Mouse (Mus musculus): Measurements from ENCODE around the gene Zfp423. TPM values are rescaled to one million over a fixed set of nuclear protein-coding genes. Genes with fewer than 3 reads are reported as not detected.

The Zfp423 gene
- polyA plus RNA-seq, 1 experiment = 38.1 TPM

DNA sequence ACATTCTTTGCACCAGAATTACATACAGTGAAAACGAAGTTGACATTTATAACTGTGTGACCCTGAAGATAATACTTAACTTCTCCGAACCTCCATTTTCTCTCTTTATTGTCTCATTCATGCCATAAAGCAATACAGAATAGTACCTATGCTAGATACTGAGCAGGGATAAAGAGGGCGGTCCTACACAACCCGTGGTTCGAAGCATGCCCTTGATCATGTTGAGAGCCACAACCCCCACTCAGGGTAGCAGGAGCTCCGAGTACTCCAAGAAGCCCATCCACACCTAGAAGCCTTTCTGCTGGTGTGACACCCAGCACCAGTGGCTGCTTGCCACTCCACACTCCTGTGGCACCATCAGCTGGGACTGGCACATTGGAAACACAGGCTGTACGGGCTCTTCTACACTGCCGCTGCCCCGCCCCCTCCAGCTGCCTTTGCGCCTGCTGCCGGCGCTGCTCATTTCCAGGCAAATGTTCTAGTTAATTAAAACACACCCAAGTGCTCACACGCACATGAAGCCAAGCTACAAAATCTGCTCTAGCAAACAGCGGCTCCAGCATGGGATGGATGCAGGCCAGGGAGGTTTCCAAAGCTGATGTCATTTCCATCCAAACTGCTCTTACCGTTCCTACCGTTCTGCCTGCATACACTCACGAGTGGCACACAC, 147.9 kb downstream of the Zfp423 start:
- 27% methylated on average over 17 of the region's 17 CpGs for WGBS

DNA sequence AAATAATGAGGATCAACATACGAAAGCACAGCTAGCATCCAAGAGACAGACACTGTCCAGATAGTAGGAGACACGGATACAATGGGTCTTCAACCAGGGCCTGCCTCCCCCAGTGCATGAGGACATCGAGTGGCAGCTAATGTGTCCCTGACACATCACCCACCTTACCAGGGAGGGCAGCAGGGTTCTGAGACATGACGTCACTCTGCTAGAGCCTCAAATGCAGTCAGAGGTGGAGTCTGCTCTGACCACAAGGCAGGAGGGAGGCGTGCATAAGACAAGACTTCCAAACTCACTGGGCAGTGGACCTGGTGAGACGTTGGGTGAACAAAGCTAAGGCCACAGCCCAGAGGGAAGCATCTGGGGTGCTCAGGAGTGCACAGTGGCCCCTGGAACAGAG, 148.6 kb downstream of the Zfp423 start:
- Histone ChIP-seq H3K4me1 (ENCODE audit: control insufficient read depth, insufficient read depth, low read length) (peaks cover 11% of the 10 kb centered on the region), H3K4me3 (replicated peaks; ENCODE audit: insufficient read depth, low read depth, low read length) (no peak overlapping the region), H3K27ac (ENCODE audit: insufficient read depth, low read length) (no peak overlapping the region), H3K27me3 (ENCODE audit: control insufficient read depth, insufficient read depth, low read length) (no peaks in the 10 kb centered on the region)
- TF ChIP-seq CTCF (IDR thresholded peaks at IDR 0.05; ENCODE audit: borderline replicate concordance, insufficient read depth, low read depth, low read length) (no peak), POLR2A (IDR thresholded peaks at IDR 0.05; ENCODE audit: borderline replicate concordance, insufficient read depth, low read length) (no peak)
- no peak for DNase-seq
- 89% methylated on average over 6 of the region's 6 CpGs for WGBS

More for the DNA sequence above, 147.9 kb downstream of the Zfp423 start:
- DNase-seq = peak; percentile 37 to 51
- Histone ChIP-seq H3K4me3 (replicated peaks; ENCODE audit: insufficient read depth, low read depth, low read length) (no peak overlapping the region), H3K27ac (ENCODE audit: insufficient read depth, low read length) (no peak overlapping the region), H3K27me3 (ENCODE audit: control insufficient read depth, insufficient read depth, low read length) (no peaks in the 10 kb centered on the region), H3K4me1 (ENCODE audit: control insufficient read depth, insufficient read depth, low read length) (peaks cover 14% of the 10 kb centered on the region)
- TF ChIP-seq CTCF (IDR thresholded peaks at IDR 0.05; ENCODE audit: borderline replicate concordance, insufficient read depth, low read depth, low read length) = no peak

DNA sequence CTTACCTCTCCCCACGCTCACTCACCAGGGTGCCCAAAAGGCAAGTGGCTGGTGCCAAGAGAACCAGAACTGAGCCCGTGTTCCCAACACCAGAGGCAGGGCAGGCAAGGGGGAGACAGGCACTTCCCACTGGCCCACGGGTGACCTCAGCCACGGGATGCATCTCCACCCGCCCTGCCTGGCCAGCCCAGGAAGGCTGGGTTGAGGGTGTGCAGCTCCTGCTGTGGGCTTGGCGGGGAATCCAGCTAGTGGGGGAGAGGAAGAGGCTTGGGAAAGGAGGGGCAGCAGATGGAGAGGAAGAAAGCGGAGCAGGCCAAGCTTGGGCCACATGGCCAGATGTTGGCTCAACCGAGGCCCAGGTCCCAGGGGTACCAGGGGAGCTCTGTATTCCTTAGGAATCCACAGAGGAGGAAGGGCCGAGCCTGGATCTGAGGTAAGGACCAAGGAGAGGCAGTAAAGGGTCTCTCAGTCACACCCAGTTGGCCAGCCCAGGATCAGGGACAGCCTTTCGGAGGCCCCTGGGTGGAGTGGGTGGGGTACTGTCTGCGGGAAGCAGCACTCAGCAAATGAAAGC, 155.0 kb downstream of the Zfp423 start:
- H3K27ac ChIP-seq (ENCODE audit: insufficient read depth, low read length) = no peak overlapping the region
- TF ChIP-seq POLR2A (IDR thresholded peaks at IDR 0.05; ENCODE audit: borderline replicate concordance, insufficient read depth, low read length) (no peak), CTCF (IDR thresholded peaks at IDR 0.05; ENCODE audit: borderline replicate concordance, insufficient read depth, low read depth, low read length) (no peak)
- DNase-seq = peak in 1 of 2 experiments; percentile 29
- 50% methylated on average over 11 of the region's 11 CpGs for WGBS
- H3K4me3 ChIP-seq (replicated peaks; ENCODE audit: insufficient read depth, low read depth, low read length) = no peak overlapping the region
- H3K4me1 ChIP-seq (ENCODE audit: control insufficient read depth, insufficient read depth, low read length) = peaks cover 20% of the 10 kb centered on the region
- H3K27me3 ChIP-seq (ENCODE audit: control insufficient read depth, insufficient read depth, low read length) = no peaks in the 10 kb centered on the region

DNA sequence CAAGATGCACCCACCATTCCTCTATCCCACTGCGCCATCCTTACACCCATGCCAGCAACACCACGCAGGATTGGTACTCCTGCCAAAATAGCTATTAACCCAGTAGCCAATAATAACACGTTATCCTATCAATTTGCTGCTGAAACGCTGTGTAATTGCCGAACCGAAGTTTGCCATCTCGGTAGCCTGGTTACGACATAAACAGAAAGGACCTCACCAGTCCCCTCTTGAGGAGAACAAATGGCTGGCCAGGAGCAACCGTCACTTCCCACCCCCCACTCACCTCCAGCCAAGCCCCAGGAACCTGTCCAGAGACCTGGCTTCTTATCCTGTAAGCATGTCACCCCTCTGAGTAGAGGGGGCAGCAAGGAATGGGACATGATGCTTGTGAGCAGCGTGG, 156.0 kb downstream of the Zfp423 start:
- Histone ChIP-seq H3K27me3 (ENCODE audit: control insufficient read depth, insufficient read depth, low read length) (no peaks in the 10 kb centered on the region), H3K4me1 (ENCODE audit: control insufficient read depth, insufficient read depth, low read length) (peaks cover 20% of the 10 kb centered on the region), H3K27ac (ENCODE audit: insufficient read depth, low read length) (no peak overlapping the region), H3K4me3 (replicated peaks; ENCODE audit: insufficient read depth, low read depth, low read length) (no peak overlapping the region)
- TF ChIP-seq CTCF (IDR thresholded peaks at IDR 0.05; ENCODE audit: borderline replicate concordance, insufficient read depth, low read depth, low read length) (no peak), POLR2A (IDR thresholded peaks at IDR 0.05; ENCODE audit: borderline replicate concordance, insufficient read depth, low read length) (no peak)
- WGBS = 28% methylated on average over 10 of the region's 10 CpGs
- DNase-seq = no peak

DNA sequence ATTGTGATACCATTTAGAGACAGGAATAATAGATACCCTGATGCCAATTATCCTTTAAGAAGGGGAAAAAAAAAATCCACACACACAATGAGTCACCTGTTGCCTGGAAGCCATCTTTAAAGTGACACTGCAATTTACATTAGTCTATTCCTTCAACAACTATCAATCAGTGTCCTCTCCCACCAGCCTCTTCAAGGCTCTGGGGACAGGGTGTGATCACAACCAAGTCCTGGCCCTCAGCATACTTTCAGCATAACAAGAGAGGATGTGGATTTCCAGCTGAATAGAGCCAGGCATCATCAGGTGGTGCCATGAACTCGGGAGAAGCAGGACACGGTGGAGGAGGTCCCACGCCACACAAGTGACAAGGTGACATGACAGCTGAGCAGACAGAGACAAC, 156.8 kb downstream of the Zfp423 start:
- no peaks in the 10 kb centered on the region for H3K27me3 ChIP-seq (ENCODE audit: control insufficient read depth, insufficient read depth, low read length)
- H3K4me1 ChIP-seq (ENCODE audit: control insufficient read depth, insufficient read depth, low read length) = peaks cover 20% of the 10 kb centered on the region
- H3K4me3 ChIP-seq (replicated peaks; ENCODE audit: insufficient read depth, low read depth, low read length) = no peak overlapping the region
- 33% methylated on average over 3 of the region's 3 CpGs for WGBS
- TF ChIP-seq POLR2A (IDR thresholded peaks at IDR 0.05; ENCODE audit: borderline replicate concordance, insufficient read depth, low read length) (no peak), CTCF (IDR thresholded peaks at IDR 0.05; ENCODE audit: borderline replicate concordance, insufficient read depth, low read depth, low read length) (no peak)
- DNase-seq = no peak
- no peak overlapping the region for H3K27ac ChIP-seq (ENCODE audit: insufficient read depth, low read length)

DNA sequence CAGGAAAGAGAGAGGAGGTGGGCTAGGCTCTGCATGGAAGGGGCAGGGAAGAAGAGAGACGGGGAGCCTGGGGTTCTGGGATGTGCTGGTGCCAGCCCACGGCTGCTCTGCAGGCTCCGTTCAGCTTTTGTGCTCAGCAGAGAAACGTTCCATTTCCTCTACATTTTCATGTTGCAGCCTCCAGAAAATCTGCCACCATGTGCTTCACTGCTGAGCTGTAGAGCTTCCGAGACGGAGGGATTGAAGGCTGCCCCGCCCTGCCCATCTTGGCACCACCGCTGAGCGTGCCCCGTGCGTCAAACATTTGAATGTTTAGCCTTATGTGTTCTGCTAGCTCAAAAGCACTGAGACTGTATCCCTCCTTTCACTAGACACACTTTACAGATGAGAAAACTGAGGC, 159.3 kb downstream of the Zfp423 start:
- no peak for DNase-seq
- no peak overlapping the region for H3K4me3 ChIP-seq (replicated peaks; ENCODE audit: insufficient read depth, low read depth, low read length)
- WGBS = 65% methylated on average over 11 of the region's 11 CpGs
- H3K4me1 ChIP-seq (ENCODE audit: control insufficient read depth, insufficient read depth, low read length) = peaks cover 20% of the 10 kb centered on the region
- H3K27ac ChIP-seq (ENCODE audit: insufficient read depth, low read length) = no peak overlapping the region
- H3K27me3 ChIP-seq (ENCODE audit: control insufficient read depth, insufficient read depth, low read length) = no peaks in the 10 kb centered on the region
- TF ChIP-seq POLR2A (IDR thresholded peaks at IDR 0.05; ENCODE audit: borderline replicate concordance, insufficient read depth, low read length) = no peak
- no peak for TF ChIP-seq CTCF (IDR thresholded peaks at IDR 0.05; ENCODE audit: borderline replicate concordance, insufficient read depth, low read depth, low read length)

DNA sequence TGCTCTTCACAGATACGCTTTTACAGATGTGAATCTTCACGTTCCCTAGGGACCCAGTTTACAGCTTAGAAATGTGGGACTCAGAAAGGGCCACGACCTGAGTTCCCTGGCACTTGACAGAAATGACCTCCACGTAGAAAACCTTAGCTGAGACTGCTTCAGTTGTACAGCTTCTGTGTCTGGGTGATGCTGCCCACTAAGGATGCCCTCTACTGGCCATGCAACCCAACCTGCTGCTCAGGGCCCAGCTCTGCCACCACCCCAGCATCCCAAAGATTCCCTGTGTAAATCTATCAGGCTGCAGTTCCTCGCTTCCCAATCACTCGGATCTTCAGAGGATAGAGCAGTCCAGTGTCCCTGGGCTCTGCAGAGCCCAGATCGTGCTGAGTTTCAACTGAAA, 163.2 kb downstream of the Zfp423 start:
- 68% methylated on average over 7 of the region's 7 CpGs for whole genome bisulfite sequencing
- DNase-seq = peak; percentile 47 to 54
- Histone ChIP-seq H3K4me3 (replicated peaks; ENCODE audit: insufficient read depth, low read depth, low read length) (no peak overlapping the region), H3K27me3 (ENCODE audit: control insufficient read depth, insufficient read depth, low read length) (no peaks in the 10 kb centered on the region), H3K4me1 (ENCODE audit: control insufficient read depth, insufficient read depth, low read length) (no peaks in the 10 kb centered on the region), H3K27ac (ENCODE audit: insufficient read depth, low read length) (no peak overlapping the region)
- peak; percentile 76 for TF ChIP-seq CTCF (IDR thresholded peaks at IDR 0.05; ENCODE audit: borderline replicate concordance, insufficient read depth, low read depth, low read length)
- TF ChIP-seq POLR2A (IDR thresholded peaks at IDR 0.05; ENCODE audit: borderline replicate concordance, insufficient read depth, low read length) = no peak

DNA sequence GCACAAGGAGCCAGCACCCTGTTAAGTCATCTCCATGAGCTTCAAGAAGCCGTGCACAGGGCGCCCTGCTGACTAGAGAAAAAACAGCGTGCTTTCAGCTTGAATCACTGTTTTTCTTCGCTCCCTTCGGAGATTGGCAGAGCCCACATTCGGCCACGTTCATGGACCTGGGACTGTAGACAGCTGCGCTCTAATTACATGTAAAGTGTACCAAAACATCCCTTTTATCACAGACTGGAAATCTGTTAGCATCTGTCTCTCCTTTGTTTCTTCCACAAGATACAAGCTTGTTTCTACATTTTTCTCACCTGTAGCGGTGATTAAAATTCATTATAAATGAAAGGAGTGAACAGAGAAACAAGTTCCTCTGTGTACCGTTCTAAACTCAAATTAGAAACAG, 164.8 kb downstream of the Zfp423 start:
- Histone ChIP-seq H3K27ac (ENCODE audit: insufficient read depth, low read length) (no peak overlapping the region), H3K4me1 (ENCODE audit: control insufficient read depth, insufficient read depth, low read length) (0 out of 2 replicates have a peak, but pooled peaks cover 3% of the 10 kb centered on the region), H3K27me3 (ENCODE audit: control insufficient read depth, insufficient read depth, low read length) (no peaks in the 10 kb centered on the region), H3K4me3 (replicated peaks; ENCODE audit: insufficient read depth, low read depth, low read length) (no peak overlapping the region)
- DNase-seq = no peak
- no peak for TF ChIP-seq POLR2A (IDR thresholded peaks at IDR 0.05; ENCODE audit: borderline replicate concordance, insufficient read depth, low read length)
- TF ChIP-seq CTCF (IDR thresholded peaks at IDR 0.05; ENCODE audit: borderline replicate concordance, insufficient read depth, low read depth, low read length) = no peak
- WGBS = 75% methylated on average over 10 of the region's 10 CpGs

Measured in cerebellum, adult 2 months (tissue).